Mouse (Mus musculus) gastrocnemius, adult 8-10 months (tissue): Measurements from ENCODE around the gene Fbxw7. TPM values are rescaled to one million over a fixed set of nuclear protein-coding genes. Genes with fewer than 3 reads are reported as not detected.
"Not testable (repeated sequence)": the region's sequence is repeated elsewhere in the genome, so short reads cannot be mapped to it uniquely, and the experiment has no call there.

Source experiments
- DNase-seq, 2 experiments: peaks; one replicate each; pipeline ENCODE4 v3.0.0; 2022; ENCODE audit warnings: low spot score in 2 of 2
- total RNA-seq, 4 experiments: library from RNA; stranded (reverse); gene quantifications; 2 replicates each; pipeline ENCODE4 v1.2.4; 2022

The Fbxw7 gene
- total RNA-seq, 4 experiments from 2014 or later: 15.7 to 22.0 (median 19.0) TPM

GRCm38 (mm10) chr3:84826938-84827337 is 11.9 kb downstream of the Fbxw7 start:
- DNase-seq: no peak

GRCm38 (mm10) chr3:84827617-84828016 is 12.5 kb downstream of the Fbxw7 start:
- no peak for DNase-seq

GRCm38 (mm10) chr3:84829366-84829765 is 14.3 kb downstream of the Fbxw7 start:
- DNase-seq: no peak

- DNase-seq: no peak
Observed at GRCm38 (mm10) chr3:84836029-84836428, 21.0 kb downstream of the Fbxw7 start.

GRCm38 (mm10) chr3:84837984-84838383 is 22.9 kb downstream of the Fbxw7 start:
- DNase-seq: no peak

GRCm38 (mm10) chr3:84839499-84839898 is 24.4 kb downstream of the Fbxw7 start:
- DNase-seq: no peak

- no peak for DNase-seq
Observed at GRCm38 (mm10) chr3:84841271-84841670, 26.2 kb downstream of the Fbxw7 start.

GRCm38 (mm10) chr3:84842793-84843192 is 27.7 kb downstream of the Fbxw7 start:
- DNase-seq: no peak

GRCm38 (mm10) chr3:84843594-84843993 is 28.5 kb downstream of the Fbxw7 start:
- peak in 1 of 2 experiments; percentile 9 for DNase-seq

GRCm38 (mm10) chr3:84848798-84849197 is 33.7 kb downstream of the Fbxw7 start:
- DNase-seq: no peak

- DNase-seq: no peak
Observed at GRCm38 (mm10) chr3:84850418-84850817, 35.4 kb downstream of the Fbxw7 start.

- DNase-seq: no peak
Observed at GRCm38 (mm10) chr3:84851801-84852200, 36.7 kb downstream of the Fbxw7 start.

- peak in 1 of 2 experiments; percentile 4 for DNase-seq
Observed at GRCm38 (mm10) chr3:84852877-84853276, 37.8 kb downstream of the Fbxw7 start.

- DNase-seq: no peak
Observed at GRCm38 (mm10) chr3:84854440-84854839, 39.4 kb downstream of the Fbxw7 start.

- no peak for DNase-seq
Observed at GRCm38 (mm10) chr3:84860669-84861068, 45.6 kb downstream of the Fbxw7 start.

GRCm38 (mm10) chr3:84861817-84862216 is 46.7 kb downstream of the Fbxw7 start:
- not testable (repeated sequence) for DNase-seq

GRCm38 (mm10) chr3:84865684-84866083 is 50.6 kb downstream of the Fbxw7 start:
- no peak for DNase-seq

- no peak for DNase-seq
Observed at GRCm38 (mm10) chr3:84866866-84867265, 51.8 kb downstream of the Fbxw7 start.

GRCm38 (mm10) chr3:84867434-84867975 is 52.4 kb downstream of the Fbxw7 start:
- DNase-seq: no peak

- DNase-seq: no peak
Observed at GRCm38 (mm10) chr3:84867991-84868390, 52.9 kb downstream of the Fbxw7 start.

- no peak for DNase-seq
Observed at GRCm38 (mm10) chr3:84870126-84870525, 55.1 kb downstream of the Fbxw7 start.

GRCm38 (mm10) chr3:84875306-84875705 is 60.2 kb downstream of the Fbxw7 start:
- no peak for DNase-seq

- no peak for DNase-seq
Observed at GRCm38 (mm10) chr3:84876211-84876610, 61.1 kb downstream of the Fbxw7 start.
